Mouse (Mus musculus) lung, postnatal 0 days (tissue): ENCODE measurements at regions not wholly inside any gene's neighbourhood (a gene's known extent, or its start where the extent isn't known, plus 50 kb on each side); places are given as distances from the start of the nearest gene placed in this dataset.

Experiments
- ATAC-seq: fragments of 200-750 bp; cut with Nextera tagmentation; 2 replicates; pipeline ENCODE4 v1.8.0; 2017; ENCODE audit warnings: moderate library complexity
- DNase-seq: peaks from one replicate; pipeline ENCODE4 v3.0.0-alpha.2; 2016; ENCODE audit warnings: low spot score
- H3K27ac ChIP-seq: fragments of 300-500 bp; sonication (generic); 2 replicates; pipeline ENCODE4 v1.5.1; 2014; ENCODE audit warnings: antibody characterized with exemption, mild to moderate bottlenecking, low read length, mixed read lengths
- H3K27me3 ChIP-seq: fragments of 300-500 bp; sonication (generic); replicated peaks from 2 replicates; pipeline ENCODE4 v1.6.1; 2014; ENCODE audit warnings: low read length, mixed read lengths; ENCODE audit not compliant: insufficient read depth
- H3K36me3 ChIP-seq: fragments of 300-500 bp; sonication (generic); 2 replicates; pipeline ENCODE4 v1.6.1; 2014; ENCODE audit warnings: low read length, mixed read lengths; ENCODE audit not compliant: insufficient read depth
- H3K4me1 ChIP-seq: fragments of 300-500 bp; sonication (generic); 2 replicates; pipeline ENCODE4 v1.6.1; 2014; ENCODE audit warnings: antibody characterized with exemption, low read depth, low read length, mixed read lengths; ENCODE audit not compliant: insufficient read depth
- H3K4me2 ChIP-seq: fragments of 300-500 bp; sonication (generic); replicated peaks from 2 replicates; pipeline ENCODE4 v1.6.1; 2014; ENCODE audit warnings: low read depth, mild to moderate bottlenecking, low read length, moderate library complexity, mixed read lengths
- H3K4me3 ChIP-seq: fragments of 300-500 bp; sonication (generic); 2 replicates; pipeline ENCODE4 v1.5.1; 2014; ENCODE audit warnings: low read depth, low read length
- H3K9ac ChIP-seq: fragments of 300-500 bp; sonication (generic); replicated peaks from 2 replicates; pipeline ENCODE4 v1.6.1; 2014; ENCODE audit warnings: low read depth, mild to moderate bottlenecking
- H3K9me3 ChIP-seq: fragments of 300-500 bp; sonication (generic); 2 replicates; pipeline ENCODE4 v1.6.1; 2016; ENCODE audit warnings: low read length, mixed read lengths
- CTCF ChIP-seq: IDR thresholded peaks from 2 replicates; pipeline ENCODE4 v1.5.1; 2016; ENCODE audit warnings: antibody characterized with exemption, mild to moderate bottlenecking
- EP300 ChIP-seq: IDR thresholded peaks from 2 replicates; pipeline ENCODE4 v1.6.1; 2016; ENCODE audit warnings: antibody characterized with exemption, mild to moderate bottlenecking, control low read depth
- WGBS: fragments of 180-500 bp; shearing (Covaris S2); extraction: QIAGEN DNeasy Blood & Tissue Kit; methylation state at CpG from one replicate; pipeline ENCODE4 v1.1.7; 2014; 5-methylcytosine and 5-hydroxymethylcytosine counted together

- no peak overlapping the region for H3K4me3 ChIP-seq
- no peak overlapping the region for H3K4me2 ChIP-seq
- H3K9me3 ChIP-seq, result no peaks in the 10 kb centered on the region
- no peak for TF ChIP-seq EP300
- H3K27me3 ChIP-seq, result no peaks in the 10 kb centered on the region
- no peak overlapping the region for H3K27ac ChIP-seq
- DNase-seq, result peak; percentile 44
- no peaks in the 10 kb centered on the region for H3K36me3 ChIP-seq
- no peak for ATAC-seq
- H3K4me1 ChIP-seq, result peaks cover 11% of the 10 kb centered on the region
- WGBS, result 51% methylated on average over 7 of the region's 7 CpGs
- no peak overlapping the region for H3K9ac ChIP-seq
Observed at GRCm38 (mm10) chr1:155483693-155484092, 66.5 kb upstream of the Xpr1 start.

DNA sequence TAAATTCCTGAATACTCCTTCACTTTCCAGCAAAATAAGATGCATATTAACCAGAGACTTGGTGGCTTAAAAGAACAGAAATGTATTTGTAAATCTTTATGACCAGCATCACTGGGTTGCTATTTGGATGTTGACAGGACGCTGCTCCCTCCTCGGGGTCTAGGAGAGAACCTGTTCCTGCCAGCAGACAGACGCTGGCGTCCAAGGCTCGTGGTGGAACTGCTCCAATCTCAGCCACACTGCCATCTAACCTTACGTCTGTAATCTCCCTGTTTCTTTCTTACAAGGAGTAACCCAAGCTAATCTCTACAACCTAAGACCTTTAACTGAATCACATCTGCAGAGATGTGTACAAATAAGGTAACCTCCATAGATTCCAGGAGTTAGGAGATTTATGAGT is 70.1 kb upstream of the Acbd6 start:
- no peak overlapping the region for H3K9ac ChIP-seq
- TF ChIP-seq CTCF (no peak), EP300 (no peak)
- H3K36me3 ChIP-seq, result no peaks in the 10 kb centered on the region
- H3K4me3 ChIP-seq, result no peak overlapping the region
- H3K27me3 ChIP-seq, result no peaks in the 10 kb centered on the region
- peaks cover 6% of the 10 kb centered on the region; the same call in 1 of the 2 replicates for H3K4me1 ChIP-seq
- DNase-seq, result no peak
- WGBS, result 90% methylated on average over 6 of the region's 6 CpGs
- no peak for ATAC-seq
- no peak overlapping the region for H3K4me2 ChIP-seq
- no peaks in the 10 kb centered on the region for H3K9me3 ChIP-seq
- H3K27ac ChIP-seq, result no peak overlapping the region

- peaks cover 6% of the 10 kb centered on the region; the same call in 1 of the 2 replicates for H3K4me1 ChIP-seq
- no peak for TF ChIP-seq CTCF
- peak; percentile 41; the same call in 1 of the 2 replicates for TF ChIP-seq EP300
- DNase-seq (peak; percentile 39), ATAC-seq (peak; percentile 57)
- H3K27me3 ChIP-seq, result no peaks in the 10 kb centered on the region
- no peaks in the 10 kb centered on the region for H3K9me3 ChIP-seq
- WGBS, result 46% methylated on average over 11 of the region's 11 CpGs
- no peak overlapping the region for H3K9ac ChIP-seq
- H3K4me2 ChIP-seq, result peak overlapping the region; percentile 22; the same call in 1 of the 2 replicates
- no peaks in the 10 kb centered on the region for H3K36me3 ChIP-seq
- no peak overlapping the region for H3K27ac ChIP-seq
- no peak overlapping the region for H3K4me3 ChIP-seq
Observed at GRCm38 (mm10) chr1:155488966-155489661, 68.8 kb upstream of the Acbd6 start.

DNA sequence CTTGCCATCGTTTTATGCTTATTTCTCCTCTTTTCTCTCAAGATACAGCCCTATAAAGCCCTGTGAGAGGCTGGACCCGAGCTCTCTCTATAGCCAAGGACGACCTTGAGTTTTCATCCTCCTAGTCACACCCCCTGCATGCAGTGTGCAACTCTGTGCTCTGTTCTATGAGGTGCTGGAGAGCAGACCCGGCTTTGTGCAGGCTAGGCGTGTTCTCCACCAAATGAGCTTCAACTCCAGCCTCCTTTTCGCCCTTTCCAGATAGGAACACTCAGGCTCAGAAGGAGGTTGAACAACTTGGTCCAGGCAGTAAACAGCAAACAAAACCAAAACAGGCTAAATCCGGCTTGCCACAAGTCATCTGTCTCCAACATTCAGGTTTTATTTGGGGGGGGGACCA is 67.8 kb upstream of the Acbd6 start:
- peak; percentile 66 for ATAC-seq
- no peak for TF ChIP-seq EP300
- no peak for TF ChIP-seq CTCF
- Histone ChIP-seq H3K36me3 (no peaks in the 10 kb centered on the region), H3K4me2 (no peak overlapping the region), H3K4me1 (peaks cover 6% of the 10 kb centered on the region; the same call in 1 of the 2 replicates), H3K9me3 (no peaks in the 10 kb centered on the region), H3K27ac (peak overlapping the region; percentile 35; the same call in 1 of the 2 replicates), H3K4me3 (no peak overlapping the region), H3K9ac (no peak overlapping the region), H3K27me3 (no peaks in the 10 kb centered on the region)
- peak; percentile 63 for DNase-seq
- WGBS, result 55% methylated on average over 7 of the region's 7 CpGs

DNA sequence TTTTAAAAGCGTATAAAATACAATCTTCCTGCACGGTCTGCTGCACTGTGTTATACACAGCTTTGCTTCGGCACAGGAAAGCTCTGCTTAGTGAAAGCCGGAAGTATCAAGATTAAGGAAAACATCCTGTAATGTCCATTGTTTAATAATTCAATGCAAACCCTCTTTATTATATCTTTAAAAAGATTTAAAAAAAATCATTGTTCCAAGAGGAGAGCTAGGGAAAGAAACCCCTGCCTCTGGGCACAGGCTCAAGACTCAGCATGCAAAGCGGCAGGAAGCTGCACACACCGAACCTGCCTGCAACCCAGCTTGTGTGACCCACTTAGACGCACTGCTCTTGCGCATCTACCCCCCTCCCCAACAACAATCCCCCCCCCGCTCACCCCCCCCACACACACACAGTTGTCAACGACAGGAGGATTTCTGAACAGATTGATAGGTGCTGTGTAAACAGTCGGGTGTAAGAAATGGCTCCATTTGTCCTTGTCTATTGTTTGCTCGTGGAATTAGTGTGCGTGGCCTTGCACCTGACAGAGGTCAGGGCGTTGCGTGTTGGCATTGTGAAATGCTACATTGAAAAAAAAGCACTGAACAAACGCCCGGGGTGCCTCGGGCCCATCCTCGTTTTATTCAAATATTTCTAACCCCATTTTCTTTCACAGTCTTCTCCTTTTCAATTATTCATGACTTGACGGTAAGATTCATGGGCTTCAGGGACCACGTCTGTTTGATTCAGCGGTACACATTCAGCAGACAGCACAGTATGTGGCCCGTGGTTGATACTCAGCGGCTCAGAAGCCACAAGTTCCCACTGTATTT is 66.5 kb upstream of the Acbd6 start:
- no peak overlapping the region for H3K9ac ChIP-seq
- ATAC-seq (peak; percentile 77), DNase-seq (peak; percentile 55)
- 0 out of 2 replicates have a peak overlapping the region, but pooled peaks have one; percentile 3 for H3K4me3 ChIP-seq
- peak; percentile 58 for TF ChIP-seq EP300
- no peak for TF ChIP-seq CTCF
- H3K36me3 ChIP-seq, result no peaks in the 10 kb centered on the region
- WGBS, result 19% methylated on average over 24 of the region's 24 CpGs
- peaks cover 6% of the 10 kb centered on the region; the same call in 1 of the 2 replicates for H3K4me1 ChIP-seq
- H3K27ac ChIP-seq, result 0 out of 2 replicates have a peak overlapping the region, but pooled peaks have one; percentile 35
- no peaks in the 10 kb centered on the region for H3K9me3 ChIP-seq
- H3K27me3 ChIP-seq, result no peaks in the 10 kb centered on the region
- peak overlapping the region; percentile 35 for H3K4me2 ChIP-seq

DNA sequence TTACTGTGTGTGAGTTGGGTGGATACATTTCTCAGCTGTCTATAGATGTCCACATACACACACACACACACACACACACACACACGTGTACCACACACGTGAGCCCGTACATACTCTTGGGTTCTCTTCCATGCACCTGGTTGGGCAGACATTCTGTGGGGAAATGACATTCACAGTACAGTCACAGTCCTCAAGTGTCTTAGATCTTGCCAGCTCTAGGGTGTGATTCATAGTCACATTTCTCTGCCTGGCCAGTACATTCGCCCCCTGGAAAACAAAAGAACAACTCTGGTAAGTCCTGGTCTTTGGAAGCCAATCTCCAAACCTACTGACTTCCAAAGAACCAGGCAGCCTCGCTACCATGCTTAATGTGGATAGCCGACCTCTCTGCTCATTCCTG is 64.6 kb upstream of the Acbd6 start:
- H3K27me3 ChIP-seq, result no peaks in the 10 kb centered on the region
- no peak overlapping the region for H3K9ac ChIP-seq
- TF ChIP-seq CTCF (no peak), EP300 (no peak)
- DNase-seq (no peak), ATAC-seq (no peak)
- WGBS, result 91% methylated on average over 6 of the region's 6 CpGs
- H3K9me3 ChIP-seq, result no peaks in the 10 kb centered on the region
- no peak overlapping the region for H3K27ac ChIP-seq
- H3K4me3 ChIP-seq, result no peak overlapping the region
- H3K4me2 ChIP-seq, result no peak overlapping the region
- peaks cover 6% of the 10 kb centered on the region; the same call in 1 of the 2 replicates for H3K4me1 ChIP-seq
- no peaks in the 10 kb centered on the region for H3K36me3 ChIP-seq
